7 mouse cellular contexts compared by ENCODE assay signal in the genomic region with DNA sequence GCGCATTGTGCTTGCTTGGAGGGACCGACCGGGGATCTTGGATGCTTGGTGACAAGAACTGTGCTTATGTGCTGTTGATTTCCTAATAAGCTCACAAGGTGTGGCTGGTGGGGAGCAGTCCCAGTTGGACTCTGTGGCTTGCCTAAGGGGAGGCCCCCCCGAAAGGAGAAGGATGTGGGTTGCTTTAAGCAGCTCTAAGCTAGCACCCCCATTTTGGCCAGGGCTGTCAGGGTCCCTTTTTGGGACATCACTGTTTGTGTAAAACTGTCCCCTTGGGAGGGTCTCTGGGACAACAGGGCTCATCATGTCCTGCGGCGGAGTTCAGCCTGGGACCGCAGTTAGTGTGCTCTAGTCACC. TPM values are rescaled to one million over a fixed set of nuclear protein-coding genes. Genes with fewer than 3 reads are reported as not detected.
DNase-seq lines count a peak whose midpoint lies in the region; ATAC-seq lines count a peak whose summit lies in the region.

No protein-coding gene starts in this region.

- no peak overlapping the region for H3K27ac ChIP-seq in lung, embryonic 16.5 days (ENCODE audit: low read length)
- no peak overlapping the region for H3K27ac ChIP-seq in forebrain, embryonic 12.5 days
- H3K27ac ChIP-seq in limb, embryonic 11.5 days (replicated peaks; ENCODE audit: low read depth, low read length), result no peak overlapping the region
- H3K27ac ChIP-seq in stomach, embryonic 15.5 days, result no peak overlapping the region

- H3K4me3 ChIP-seq in lung, embryonic 16.5 days (ENCODE audit: low read length), result no peak overlapping the region; the same call in 1 of the 2 replicates
- H3K4me3 ChIP-seq in forebrain, embryonic 12.5 days (replicated peaks), result peak overlapping the region; percentile 48
- H3K4me3 ChIP-seq in limb, embryonic 11.5 days (ENCODE audit: low read depth, low read length), result peak overlapping the region; percentile 26
- H3K4me3 ChIP-seq in stomach, embryonic 15.5 days (replicated peaks), result peak overlapping the region; percentile 38

- H3K4me2 ChIP-seq in lung, embryonic 16.5 days (ENCODE audit: low read depth, low read length), result peak overlapping the region; percentile 66; the same call in 1 of the 2 replicates
- H3K4me2 ChIP-seq in forebrain, embryonic 12.5 days, result peak overlapping the region; percentile 93
- H3K4me2 ChIP-seq in limb, embryonic 11.5 days (ENCODE audit: low read depth, severe bottlenecking), result peak overlapping the region; percentile 87
- peak overlapping the region; percentile 94 for H3K4me2 ChIP-seq in stomach, embryonic 15.5 days

- no peak for ATAC-seq in lung, embryonic 16.5 days (ENCODE audit: low read depth)
- ATAC-seq in forebrain, embryonic 12.5 days (ENCODE audit: low FRiP score), result no peak; the same call in none of the 2 replicates
- no peak for ATAC-seq in limb, embryonic 11.5 days (ENCODE audit: insufficient number of reproducible peaks, low FRiP score, low TSS enrichment, low read depth)
- ATAC-seq in stomach, embryonic 15.5 days (ENCODE audit: insufficient read depth, low FRiP score, low read depth), result no peak

- H3K9me3 ChIP-seq in lung, embryonic 16.5 days (ENCODE audit: control insufficient read depth, low read length), result no peaks in the 10 kb centered on the region
- no peaks in the 10 kb centered on the region for H3K9me3 ChIP-seq in forebrain, embryonic 12.5 days
- no peaks in the 10 kb centered on the region for H3K9me3 ChIP-seq in limb, embryonic 11.5 days (ENCODE audit: control insufficient read depth, low read length)
- H3K9me3 ChIP-seq in stomach, embryonic 15.5 days, result no peaks in the 10 kb centered on the region

- no peaks in the 10 kb centered on the region for H3K4me1 ChIP-seq in lung, embryonic 16.5 days (replicated peaks; ENCODE audit: control insufficient read depth, insufficient read depth, low read length)
- peaks cover 6% of the 10 kb centered on the region for H3K4me1 ChIP-seq in forebrain, embryonic 12.5 days
- H3K4me1 ChIP-seq in limb, embryonic 11.5 days (ENCODE audit: control insufficient read depth, insufficient read depth, low read length), result no peaks in the 10 kb centered on the region
- peaks cover 4% of the 10 kb centered on the region; the same call in 1 of the 2 replicates for H3K4me1 ChIP-seq in stomach, embryonic 15.5 days

- no peaks in the 10 kb centered on the region for H3K36me3 ChIP-seq in lung, embryonic 16.5 days (ENCODE audit: control insufficient read depth, insufficient read depth, low read length)
- H3K36me3 ChIP-seq in forebrain, embryonic 12.5 days (replicated peaks), result no peaks in the 10 kb centered on the region
- no peaks in the 10 kb centered on the region for H3K36me3 ChIP-seq in limb, embryonic 11.5 days (ENCODE audit: control insufficient read depth, insufficient read depth, low read length)
- no peaks in the 10 kb centered on the region for H3K36me3 ChIP-seq in stomach, embryonic 15.5 days

- no peak overlapping the region for H3K9ac ChIP-seq in lung, embryonic 16.5 days (ENCODE audit: low read length)
- peak overlapping the region; percentile 69 for H3K9ac ChIP-seq in forebrain, embryonic 12.5 days
- peak overlapping the region; percentile 55; the same call in 1 of the 2 replicates for H3K9ac ChIP-seq in limb, embryonic 11.5 days (ENCODE audit: low read length)
- no peak overlapping the region for H3K9ac ChIP-seq in stomach, embryonic 15.5 days

- DNase-seq in lung, postnatal 36 days, result no peak
- DNase-seq in limb, embryonic 11.5 days (ENCODE audit: low spot score), result no peak
- DNase-seq in layer of hippocampus, adult 8-10 months (ENCODE audit: low spot score in 2 of 2), result no peak
- DNase-seq in kidney, postnatal 36 days, result no peak

- WGBS in lung, embryonic 16.5 days, result 72% methylated on average over 7 of the region's 7 CpGs
- WGBS in forebrain, embryonic 12.5 days, result 61% methylated on average over 7 of the region's 7 CpGs
- 54% methylated on average over 7 of the region's 7 CpGs for WGBS in limb, embryonic 11.5 days
- 65% methylated on average over 7 of the region's 7 CpGs for WGBS in stomach, embryonic 15.5 days

- H3K27me3 ChIP-seq in lung, embryonic 16.5 days (ENCODE audit: control insufficient read depth, insufficient read depth, low read depth, low read length), result peaks cover 12% of the 10 kb centered on the region
- H3K27me3 ChIP-seq in forebrain, embryonic 12.5 days, result peaks cover 17% of the 10 kb centered on the region
- peaks cover 15% of the 10 kb centered on the region for H3K27me3 ChIP-seq in limb, embryonic 11.5 days (ENCODE audit: control insufficient read depth, insufficient read depth, low read length)
- H3K27me3 ChIP-seq in stomach, embryonic 15.5 days (replicated peaks), result peaks cover 7% of the 10 kb centered on the region; the same call in 1 of the 2 replicates

RNA-seq across cellular contexts. Expression of a gene that starts 51.4 kb away (rescaled TPM):
- polyA plus RNA-seq in lung, embryonic 16.5 days (2015; fragmentation: Nextera tagmentation; extraction: Ambion mirVana), result 24.8 and 30.5 TPM in 2 replicates
- polyA plus RNA-seq in forebrain, embryonic 12.5 days (2016; fragmentation: Nextera tagmentation; extraction: Ambion mirVana), result 10.2 and 11.2 TPM in 2 replicates
- polyA plus RNA-seq in limb, embryonic 11.5 days (2014; fragmentation: Nextera tagmentation; extraction: Ambion mirVana), result 14.5 and 15.8 TPM in 2 replicates
- 31.5 and 33.7 TPM in 2 replicates for polyA plus RNA-seq in stomach, embryonic 15.5 days (2015; fragmentation: Nextera tagmentation; extraction: Ambion mirVana)
- total RNA-seq in layer of hippocampus, adult 8-10 months (2022), result 1 to 10 TPM; 3.9 to 7.2 (median 5.0) TPM

Comparison
In these comparisons a context has a peak if more than half of its experiments do, and no peak if none do; other contexts are left out.
1. H3K9ac ChIP-seq: peak in forebrain, embryonic 12.5 days (single experiment) and limb, embryonic 11.5 days (single experiment); none in lung, embryonic 16.5 days (single experiment) and stomach, embryonic 15.5 days (single experiment).
2. Peak in every context shown above with its lines, with median percentiles within 50 percentile points of each other: H3K4me2 ChIP-seq.